Mouse (Mus musculus): Measurements from ENCODE around the gene Nup62.

Gene Nup62

GRCm38 (mm10) chr7:44818751-44819235 is 2.9 kb downstream of the Nup62 start:
- DNase-seq (ENCODE audit: extremely low read depth, insufficient read length, low spot score), result peak; percentile 76

- no peak for DNase-seq (ENCODE audit: extremely low read depth, insufficient read length, low spot score)
These were observed 3.5 kb downstream of the Nup62 start for GRCm38 (mm10) chr7:44819391-44819790.

- no peak for DNase-seq (ENCODE audit: extremely low read depth, insufficient read length, low spot score)
These were observed 4.0 kb downstream of the Nup62 start for GRCm38 (mm10) chr7:44819863-44820262.

GRCm38 (mm10) chr7:44820525-44820924 is 4.6 kb downstream of the Nup62 start:
- DNase-seq (ENCODE audit: extremely low read depth, insufficient read length, low spot score), result no peak

- DNase-seq (ENCODE audit: extremely low read depth, insufficient read length, low spot score), result no peak
These were observed 6.0 kb downstream of the Nup62 start for GRCm38 (mm10) chr7:44821666-44822448.

GRCm38 (mm10) chr7:44823409-44823808 is 7.5 kb downstream of the Nup62 start:
- DNase-seq (ENCODE audit: extremely low read depth, insufficient read length, low spot score), result no peak

- no peak for DNase-seq (ENCODE audit: extremely low read depth, insufficient read length, low spot score)
These were observed 9.0 kb downstream of the Nup62 start for GRCm38 (mm10) chr7:44824872-44825271.

- DNase-seq (ENCODE audit: extremely low read depth, insufficient read length, low spot score), result peak; percentile 56
These were observed 10.9 kb downstream of the Nup62 start for GRCm38 (mm10) chr7:44826771-44827170.

- no peak for DNase-seq (ENCODE audit: extremely low read depth, insufficient read length, low spot score)
These were observed 12.8 kb downstream of the Nup62 start for GRCm38 (mm10) chr7:44828706-44829105.

GRCm38 (mm10) chr7:44832763-44833162 is 16.9 kb downstream of the Nup62 start:
- DNase-seq (ENCODE audit: extremely low read depth, insufficient read length, low spot score), result no peak

GRCm38 (mm10) chr7:44835373-44836015 is 19.6 kb downstream of the Nup62 start:
- no peak for DNase-seq (ENCODE audit: extremely low read depth, insufficient read length, low spot score)

GRCm38 (mm10) chr7:44836016-44836404 is 20.1 kb downstream of the Nup62 start:
- DNase-seq (ENCODE audit: extremely low read depth, insufficient read length, low spot score), result no peak

- no peak for DNase-seq (ENCODE audit: extremely low read depth, insufficient read length, low spot score)
These were observed 20.6 kb downstream of the Nup62 start for GRCm38 (mm10) chr7:44836423-44837053.

- DNase-seq (ENCODE audit: extremely low read depth, insufficient read length, low spot score), result no peak
These were observed 22.2 kb downstream of the Nup62 start for GRCm38 (mm10) chr7:44838073-44838472.

- no peak for DNase-seq (ENCODE audit: extremely low read depth, insufficient read length, low spot score)
These were observed 23.2 kb downstream of the Nup62 start for GRCm38 (mm10) chr7:44839171-44839490.

- no peak for DNase-seq (ENCODE audit: extremely low read depth, insufficient read length, low spot score)
These were observed 23.8 kb downstream of the Nup62 start for GRCm38 (mm10) chr7:44839491-44840191.

GRCm38 (mm10) chr7:44840426-44840825 is 24.5 kb downstream of the Nup62 start:
- DNase-seq (ENCODE audit: extremely low read depth, insufficient read length, low spot score), result no peak

- DNase-seq (ENCODE audit: extremely low read depth, insufficient read length, low spot score), result no peak
These were observed 26.1 kb downstream of the Nup62 start for GRCm38 (mm10) chr7:44841825-44842463.

- no peak for DNase-seq (ENCODE audit: extremely low read depth, insufficient read length, low spot score)
These were observed 29.1 kb downstream of the Nup62 start for GRCm38 (mm10) chr7:44845006-44845405.

GRCm38 (mm10) chr7:44846804-44847203 is 30.9 kb downstream of the Nup62 start:
- no peak for DNase-seq (ENCODE audit: extremely low read depth, insufficient read length, low spot score)

- no peak for DNase-seq (ENCODE audit: extremely low read depth, insufficient read length, low spot score)
These were observed 31.9 kb downstream of the Nup62 start for GRCm38 (mm10) chr7:44847772-44848171.

All from 3134 (cell line).